Mouse (Mus musculus): ENCODE measurements around the gene Acvr1. TPM values are rescaled to one million over a fixed set of nuclear protein-coding genes. Genes with fewer than 3 reads are reported as not detected.

The Acvr1 gene
- polyA plus RNA-seq, 1 experiment from 2014 or later = 2.7 TPM

- H3K9ac ChIP-seq (replicated peaks) = no peak overlapping the region
- H3K36me3 ChIP-seq (replicated peaks; ENCODE audit: insufficient read depth, low read length) = no peaks in the 10 kb centered on the region
- WGBS (ENCODE audit: insufficient replicate concordance) = 82% methylated on average over 4 of the region's 4 CpGs
These were observed 34.4 kb upstream of the Acvr1 start for GRCm38 (mm10) chr2:58601382-58601781.

DNA sequence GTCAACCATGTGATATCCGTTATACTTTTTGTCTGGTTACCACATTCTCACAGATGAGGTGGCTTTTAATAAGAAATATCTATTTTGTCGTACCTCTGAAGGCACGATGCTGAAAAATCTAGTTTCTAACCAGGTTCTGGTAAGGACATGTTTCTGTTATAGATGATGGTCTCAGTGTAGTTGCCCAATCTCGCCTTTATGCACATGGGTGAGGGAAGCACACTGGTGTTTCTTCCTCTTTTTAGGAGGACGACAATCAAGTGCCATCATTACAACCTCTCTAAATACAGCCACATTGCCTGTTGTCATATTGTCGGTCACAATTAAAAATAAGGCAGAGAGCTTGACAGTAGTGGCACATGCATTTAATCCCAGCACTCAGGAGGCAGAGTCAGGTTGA is 32.7 kb upstream of the Acvr1 start:
- Histone ChIP-seq H3K9ac (replicated peaks) (no peak overlapping the region), H3K4me1 (ENCODE audit: insufficient read depth) (no peaks in the 10 kb centered on the region), H3K27me3 (ENCODE audit: insufficient read depth, low read length) (no peaks in the 10 kb centered on the region), H3K4me3 (ENCODE audit: low read depth, low read length) (no peak overlapping the region), H3K9me3 (ENCODE audit: low read length) (no peaks in the 10 kb centered on the region), H3K27ac (ENCODE audit: low read depth) (no peak overlapping the region), H3K36me3 (replicated peaks; ENCODE audit: insufficient read depth, low read length) (no peaks in the 10 kb centered on the region), H3K4me2 (ENCODE audit: low read depth, low read length) (no peak overlapping the region)
- 59% methylated on average over 6 of the region's 6 CpGs for WGBS (ENCODE audit: insufficient replicate concordance)
- TF ChIP-seq EP300 (IDR thresholded peaks at IDR 0.05; ENCODE audit: low read depth) (no peak), CTCF (IDR thresholded peaks at IDR 0.05; ENCODE audit: low read depth) (no peak)
- no peak for DNase-seq
- ATAC-seq = no peak

More at GRCm38 (mm10) chr2:58601382-58601781, 34.4 kb upstream of the Acvr1 start:
- Histone ChIP-seq H3K4me3 (ENCODE audit: low read depth, low read length) (no peak overlapping the region), H3K9me3 (ENCODE audit: low read length) (no peaks in the 10 kb centered on the region), H3K4me1 (ENCODE audit: insufficient read depth) (no peaks in the 10 kb centered on the region), H3K27me3 (ENCODE audit: insufficient read depth, low read length) (no peaks in the 10 kb centered on the region), H3K4me2 (ENCODE audit: low read depth, low read length) (no peak overlapping the region), H3K27ac (ENCODE audit: low read depth) (no peak overlapping the region)
- no peak for ATAC-seq
- TF ChIP-seq CTCF (IDR thresholded peaks at IDR 0.05; ENCODE audit: low read depth) (no peak), EP300 (IDR thresholded peaks at IDR 0.05; ENCODE audit: low read depth) (no peak)
- DNase-seq = no peak

DNA sequence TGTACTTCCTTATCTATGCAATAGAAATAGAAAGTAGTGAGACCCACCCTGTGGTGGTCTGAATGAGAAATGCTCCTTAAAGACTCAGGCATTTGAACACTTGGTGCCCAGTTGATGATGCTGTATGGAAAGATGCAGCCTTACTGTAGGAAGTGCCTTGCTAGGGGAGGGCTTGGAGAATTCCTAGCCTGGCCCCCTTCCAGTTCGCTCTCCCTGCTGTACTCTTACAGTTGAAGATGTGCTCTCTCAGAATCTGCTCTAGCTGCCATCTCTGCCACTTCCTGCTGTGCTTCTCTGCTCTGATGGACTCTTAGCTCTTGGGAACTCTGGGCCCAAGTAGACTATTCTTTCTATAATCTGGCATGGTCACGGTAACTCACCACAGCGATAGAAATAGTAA is 30.6 kb upstream of the Acvr1 start:
- TF ChIP-seq CTCF (IDR thresholded peaks at IDR 0.05; ENCODE audit: low read depth) (no peak), EP300 (IDR thresholded peaks at IDR 0.05; ENCODE audit: low read depth) (no peak)
- Histone ChIP-seq H3K27me3 (ENCODE audit: insufficient read depth, low read length) (no peaks in the 10 kb centered on the region), H3K4me3 (ENCODE audit: low read depth, low read length) (no peak overlapping the region), H3K9me3 (ENCODE audit: low read length) (no peaks in the 10 kb centered on the region), H3K36me3 (replicated peaks; ENCODE audit: insufficient read depth, low read length) (no peaks in the 10 kb centered on the region), H3K4me2 (ENCODE audit: low read depth, low read length) (no peak overlapping the region), H3K27ac (ENCODE audit: low read depth) (no peak overlapping the region), H3K9ac (replicated peaks) (no peak overlapping the region), H3K4me1 (ENCODE audit: insufficient read depth) (no peaks in the 10 kb centered on the region)
- ATAC-seq = no peak
- DNase-seq = no peak
- WGBS (ENCODE audit: insufficient replicate concordance) = 89% methylated on average over 3 of the region's 3 CpGs

DNA sequence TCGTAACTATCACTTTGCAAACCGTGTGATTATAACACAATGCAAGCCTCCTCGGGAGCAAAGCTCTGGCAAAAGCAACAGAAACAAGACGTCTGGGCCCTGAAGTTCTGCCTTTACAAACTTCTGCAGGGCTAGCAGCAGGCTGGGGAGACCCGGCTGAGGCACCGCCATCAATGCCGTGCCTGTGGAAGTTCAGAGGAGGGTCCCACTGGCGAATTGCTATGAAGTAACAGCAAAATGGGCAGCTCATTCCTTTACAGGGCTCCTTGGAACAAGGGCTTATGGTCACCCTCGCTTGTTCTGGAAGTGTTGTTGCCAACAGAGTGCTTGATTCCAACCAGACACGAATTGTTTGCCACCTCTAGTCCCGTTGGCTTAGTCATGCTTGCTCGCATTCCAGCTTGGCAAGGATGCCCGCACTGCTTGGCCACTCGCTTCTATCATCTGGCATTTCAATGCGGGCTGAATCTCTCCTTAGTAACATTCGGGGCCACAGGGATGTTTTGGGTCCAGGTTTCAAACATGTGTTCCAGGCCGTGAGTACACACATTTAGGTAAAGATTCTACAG is 29.9 kb upstream of the Acvr1 start:
- H3K36me3 ChIP-seq (replicated peaks; ENCODE audit: insufficient read depth, low read length) = no peaks in the 10 kb centered on the region
- H3K4me1 ChIP-seq (ENCODE audit: insufficient read depth) = no peaks in the 10 kb centered on the region
- H3K4me2 ChIP-seq (ENCODE audit: low read depth, low read length) = no peak overlapping the region
- TF ChIP-seq CTCF (IDR thresholded peaks at IDR 0.05; ENCODE audit: low read depth) = no peak
- TF ChIP-seq EP300 (IDR thresholded peaks at IDR 0.05; ENCODE audit: low read depth) = no peak
- H3K27me3 ChIP-seq (ENCODE audit: insufficient read depth, low read length) = no peaks in the 10 kb centered on the region
- H3K27ac ChIP-seq (ENCODE audit: low read depth) = no peak overlapping the region
- no peaks in the 10 kb centered on the region for H3K9me3 ChIP-seq (ENCODE audit: low read length)
- DNase-seq (no peak), ATAC-seq (no peak)
- WGBS (ENCODE audit: insufficient replicate concordance) = 82% methylated on average over 17 of the region's 17 CpGs
- no peak overlapping the region for H3K9ac ChIP-seq (replicated peaks)
- no peak overlapping the region for H3K4me3 ChIP-seq (ENCODE audit: low read depth, low read length)

GRCm38 (mm10) chr2:58595350-58595749 is 28.4 kb upstream of the Acvr1 start:
- TF ChIP-seq EP300 (IDR thresholded peaks at IDR 0.05; ENCODE audit: low read depth) (no peak), CTCF (IDR thresholded peaks at IDR 0.05; ENCODE audit: low read depth) (no peak)
- WGBS (ENCODE audit: insufficient replicate concordance) = 45% methylated on average over 9 of the region's 9 CpGs
- Histone ChIP-seq H3K27me3 (ENCODE audit: insufficient read depth, low read length) (no peaks in the 10 kb centered on the region), H3K9me3 (ENCODE audit: low read length) (no peaks in the 10 kb centered on the region), H3K9ac (replicated peaks) (no peak overlapping the region), H3K27ac (ENCODE audit: low read depth) (peak overlapping the region; percentile 48; the same call in 1 of the 2 replicates), H3K4me3 (ENCODE audit: low read depth, low read length) (no peak overlapping the region), H3K4me2 (ENCODE audit: low read depth, low read length) (no peak overlapping the region), H3K4me1 (ENCODE audit: insufficient read depth) (no peaks in the 10 kb centered on the region), H3K36me3 (replicated peaks; ENCODE audit: insufficient read depth, low read length) (no peaks in the 10 kb centered on the region)
- DNase-seq (no peak), ATAC-seq (no peak)

- 91% methylated on average over 1 of the region's 1 CpGs for WGBS (ENCODE audit: insufficient replicate concordance)
- H3K27me3 ChIP-seq (ENCODE audit: insufficient read depth, low read length) = no peaks in the 10 kb centered on the region
- no peak for TF ChIP-seq CTCF (IDR thresholded peaks at IDR 0.05; ENCODE audit: low read depth)
- no peak for TF ChIP-seq EP300 (IDR thresholded peaks at IDR 0.05; ENCODE audit: low read depth)
- H3K4me2 ChIP-seq (ENCODE audit: low read depth, low read length) = no peak overlapping the region
- H3K36me3 ChIP-seq (replicated peaks; ENCODE audit: insufficient read depth, low read length) = no peaks in the 10 kb centered on the region
- ATAC-seq (no peak), DNase-seq (no peak)
- H3K27ac ChIP-seq (ENCODE audit: low read depth) = no peak overlapping the region
- H3K4me1 ChIP-seq (ENCODE audit: insufficient read depth) = no peaks in the 10 kb centered on the region
- no peak overlapping the region for H3K9ac ChIP-seq (replicated peaks)
- H3K9me3 ChIP-seq (ENCODE audit: low read length) = no peaks in the 10 kb centered on the region
- H3K4me3 ChIP-seq (ENCODE audit: low read depth, low read length) = no peak overlapping the region
These were observed 23.1 kb upstream of the Acvr1 start for GRCm38 (mm10) chr2:58590055-58590454.

- Histone ChIP-seq H3K27me3 (ENCODE audit: insufficient read depth, low read length) (no peaks in the 10 kb centered on the region), H3K4me3 (ENCODE audit: low read depth, low read length) (no peak overlapping the region), H3K36me3 (replicated peaks; ENCODE audit: insufficient read depth, low read length) (no peaks in the 10 kb centered on the region), H3K4me1 (ENCODE audit: insufficient read depth) (no peaks in the 10 kb centered on the region), H3K27ac (ENCODE audit: low read depth) (no peak overlapping the region), H3K9me3 (ENCODE audit: low read length) (no peaks in the 10 kb centered on the region), H3K4me2 (ENCODE audit: low read depth, low read length) (no peak overlapping the region), H3K9ac (replicated peaks) (no peak overlapping the region)
- ATAC-seq = no peak
- no peak for DNase-seq
- WGBS (ENCODE audit: insufficient replicate concordance) = 67% methylated on average over 4 of the region's 4 CpGs
- TF ChIP-seq EP300 (IDR thresholded peaks at IDR 0.05; ENCODE audit: low read depth) = no peak
- no peak for TF ChIP-seq CTCF (IDR thresholded peaks at IDR 0.05; ENCODE audit: low read depth)
These were observed 22.7 kb upstream of the Acvr1 start for GRCm38 (mm10) chr2:58589637-58590036.

Measured in liver, postnatal 0 days (tissue).